Mouse (Mus musculus): ENCODE results near the gene Pik3r2. TPM values are rescaled to one million over a fixed set of nuclear protein-coding genes. Genes with fewer than 3 reads are reported as not detected.

Pik3r2 gene
- polyA plus RNA-seq, 1 experiment from 2014 or later: 72.7 TPM

- ATAC-seq (ENCODE audit: low FRiP score): peak; percentile 85
- Histone ChIP-seq H3K27me3 (peaks cover 65% of the 10 kb centered on the region), H3K4me1 (peaks cover 44% of the 10 kb centered on the region), H3K27ac (peak overlapping the region; percentile 8), H3K4me3 (replicated peaks) (peak overlapping the region; percentile 58), H3K9ac (peak overlapping the region; percentile 68), H3K9me3 (no peaks in the 10 kb centered on the region), H3K36me3 (replicated peaks) (no peaks in the 10 kb centered on the region), H3K4me2 (peak overlapping the region; percentile 85)
- WGBS: under 1% methylated on average over 52 of the region's 57 CpGs
These were observed 20.9 kb upstream of the Pik3r2 start for GRCm38 (mm10) chr8:70797081-70798070.

- peaks cover 51% of the 10 kb centered on the region for H3K4me1 ChIP-seq
- H3K9me3 ChIP-seq: no peaks in the 10 kb centered on the region
- peak overlapping the region; percentile 58 for H3K4me3 ChIP-seq (replicated peaks)
- H3K27ac ChIP-seq: peak overlapping the region; percentile 8
- H3K36me3 ChIP-seq (replicated peaks): no peaks in the 10 kb centered on the region
- 1% methylated on average over 54 of the region's 54 CpGs for WGBS
- H3K9ac ChIP-seq: peak overlapping the region; percentile 68
- H3K4me2 ChIP-seq: peak overlapping the region; percentile 85
- peak; percentile 1 for ATAC-seq (ENCODE audit: low FRiP score)
- H3K27me3 ChIP-seq: peaks cover 57% of the 10 kb centered on the region
These were observed 20.0 kb upstream of the Pik3r2 start for GRCm38 (mm10) chr8:70796403-70797080.

- no peak overlapping the region for H3K27ac ChIP-seq
- 85% methylated on average over 2 of the region's 2 CpGs for WGBS
- H3K9me3 ChIP-seq: no peaks in the 10 kb centered on the region
- H3K4me1 ChIP-seq: peaks cover 53% of the 10 kb centered on the region
- H3K9ac ChIP-seq: no peak overlapping the region
- H3K4me3 ChIP-seq (replicated peaks): no peak overlapping the region
- H3K27me3 ChIP-seq: peaks cover 49% of the 10 kb centered on the region
- H3K36me3 ChIP-seq (replicated peaks): no peaks in the 10 kb centered on the region
- ATAC-seq (ENCODE audit: low FRiP score): no peak
- no peak overlapping the region; the same call in 1 of the 2 replicates for H3K4me2 ChIP-seq
These were observed 18.9 kb upstream of the Pik3r2 start for GRCm38 (mm10) chr8:70795370-70795769.

GRCm38 (mm10) chr8:70794215-70794614 is 17.7 kb upstream of the Pik3r2 start:
- 88% methylated on average over 2 of the region's 2 CpGs for WGBS
- Histone ChIP-seq H3K36me3 (replicated peaks) (0 out of 2 replicates have a peak, but pooled peaks cover 3% of the 10 kb centered on the region), H3K4me3 (replicated peaks) (no peak overlapping the region), H3K9me3 (no peaks in the 10 kb centered on the region), H3K9ac (no peak overlapping the region), H3K4me2 (no peak overlapping the region), H3K27ac (no peak overlapping the region), H3K4me1 (peaks cover 53% of the 10 kb centered on the region), H3K27me3 (peaks cover 38% of the 10 kb centered on the region)
- ATAC-seq (ENCODE audit: low FRiP score): no peak

GRCm38 (mm10) chr8:70792700-70793099 is 16.2 kb upstream of the Pik3r2 start:
- peak; percentile 47 for ATAC-seq (ENCODE audit: low FRiP score)
- H3K9me3 ChIP-seq: no peaks in the 10 kb centered on the region
- WGBS: under 1% methylated on average over 20 of the region's 20 CpGs
- peaks cover 54% of the 10 kb centered on the region for H3K4me1 ChIP-seq
- peak overlapping the region; percentile 94 for H3K27ac ChIP-seq
- peak overlapping the region; percentile 70 for H3K4me2 ChIP-seq
- peak overlapping the region; percentile 63 for H3K4me3 ChIP-seq (replicated peaks)
- H3K27me3 ChIP-seq: peaks cover 35% of the 10 kb centered on the region
- H3K36me3 ChIP-seq (replicated peaks): peaks cover 17% of the 10 kb centered on the region; the same call in 1 of the 2 replicates
- peak overlapping the region; percentile 73 for H3K9ac ChIP-seq

- Histone ChIP-seq H3K4me3 (replicated peaks) (peak overlapping the region; percentile 63), H3K4me1 (peaks cover 49% of the 10 kb centered on the region), H3K4me2 (peak overlapping the region; percentile 70), H3K27ac (peak overlapping the region; percentile 94), H3K9me3 (no peaks in the 10 kb centered on the region), H3K27me3 (peaks cover 39% of the 10 kb centered on the region; the same call in 1 of the 2 replicates), H3K9ac (peak overlapping the region; percentile 73), H3K36me3 (replicated peaks) (peaks cover 22% of the 10 kb centered on the region)
- 5% methylated on average over 57 of the region's 58 CpGs for WGBS
- peak; percentile 85 for ATAC-seq (ENCODE audit: low FRiP score)
These were observed 15.6 kb upstream of the Pik3r2 start for GRCm38 (mm10) chr8:70791975-70792691.

- no peaks in the 10 kb centered on the region for H3K9me3 ChIP-seq
- peak overlapping the region; percentile 63 for H3K4me3 ChIP-seq (replicated peaks)
- H3K4me2 ChIP-seq: peak overlapping the region; percentile 70
- no peak overlapping the region for H3K27ac ChIP-seq
- 84% methylated on average over 7 of the region's 7 CpGs for WGBS
- peaks cover 39% of the 10 kb centered on the region; the same call in 1 of the 2 replicates for H3K27me3 ChIP-seq
- no peak for ATAC-seq (ENCODE audit: low FRiP score)
- H3K9ac ChIP-seq: peak overlapping the region; percentile 73
- peaks cover 44% of the 10 kb centered on the region for H3K4me1 ChIP-seq
- H3K36me3 ChIP-seq (replicated peaks): peaks cover 30% of the 10 kb centered on the region
These were observed 14.8 kb upstream of the Pik3r2 start for GRCm38 (mm10) chr8:70791294-70791701.

- H3K9me3 ChIP-seq: no peaks in the 10 kb centered on the region
- peaks cover 39% of the 10 kb centered on the region for H3K4me1 ChIP-seq
- no peak overlapping the region for H3K27ac ChIP-seq
- H3K36me3 ChIP-seq (replicated peaks): peaks cover 34% of the 10 kb centered on the region
- no peak for ATAC-seq (ENCODE audit: low FRiP score)
- 59% methylated on average over 8 of the region's 8 CpGs for WGBS
- peak overlapping the region; percentile 49 for H3K9ac ChIP-seq
- peaks cover 35% of the 10 kb centered on the region; the same call in 1 of the 2 replicates for H3K27me3 ChIP-seq
- H3K4me2 ChIP-seq: peak overlapping the region; percentile 70
- peak overlapping the region; percentile 63 for H3K4me3 ChIP-seq (replicated peaks)
These were observed 14.3 kb upstream of the Pik3r2 start for GRCm38 (mm10) chr8:70790846-70791245.

- ATAC-seq (ENCODE audit: low FRiP score): no peak
- peaks cover 25% of the 10 kb centered on the region; the same call in 1 of the 2 replicates for H3K27me3 ChIP-seq
- peaks cover 39% of the 10 kb centered on the region for H3K4me1 ChIP-seq
- peaks cover 49% of the 10 kb centered on the region for H3K36me3 ChIP-seq (replicated peaks)
- no peak overlapping the region for H3K4me2 ChIP-seq
- WGBS: 85% methylated on average over 10 of the region's 10 CpGs
- no peak overlapping the region for H3K27ac ChIP-seq
- no peaks in the 10 kb centered on the region for H3K9me3 ChIP-seq
- H3K9ac ChIP-seq: no peak overlapping the region
- H3K4me3 ChIP-seq (replicated peaks): no peak overlapping the region
These were observed 12.5 kb upstream of the Pik3r2 start for GRCm38 (mm10) chr8:70789046-70789445.

- Histone ChIP-seq H3K9ac (no peak overlapping the region), H3K4me3 (replicated peaks) (no peak overlapping the region), H3K36me3 (replicated peaks) (peaks cover 58% of the 10 kb centered on the region), H3K9me3 (no peaks in the 10 kb centered on the region), H3K27me3 (peaks cover 23% of the 10 kb centered on the region; the same call in 1 of the 2 replicates), H3K27ac (no peak overlapping the region), H3K4me1 (peaks cover 31% of the 10 kb centered on the region), H3K4me2 (0 out of 2 replicates have a peak overlapping the region, but pooled peaks have one; percentile 6)
- WGBS: 18% methylated on average over 30 of the region's 30 CpGs
- ATAC-seq (ENCODE audit: low FRiP score): no peak
These were observed 11.6 kb upstream of the Pik3r2 start for GRCm38 (mm10) chr8:70787941-70788667.

GRCm38 (mm10) chr8:70787051-70787445 is 10.5 kb upstream of the Pik3r2 start:
- Histone ChIP-seq H3K27me3 (peaks cover 23% of the 10 kb centered on the region; the same call in 1 of the 2 replicates), H3K27ac (no peak overlapping the region), H3K36me3 (replicated peaks) (peaks cover 66% of the 10 kb centered on the region), H3K9ac (no peak overlapping the region), H3K4me2 (no peak overlapping the region), H3K4me3 (replicated peaks) (no peak overlapping the region), H3K9me3 (no peaks in the 10 kb centered on the region), H3K4me1 (peaks cover 24% of the 10 kb centered on the region)
- 93% methylated on average over 3 of the region's 3 CpGs for WGBS
- no peak for ATAC-seq (ENCODE audit: low FRiP score)

All from forebrain, embryonic 12.5 days (tissue).